Mouse (Mus musculus) embryonic facial prominence, embryonic 13.5 days (tissue): Measurements from ENCODE around the gene Prdx5. TPM values are rescaled to one million over a fixed set of nuclear protein-coding genes. Genes with fewer than 3 reads are reported as not detected.
"Not testable (repeated sequence)": the region's sequence is repeated elsewhere in the genome, so short reads cannot be mapped to it uniquely, and the experiment has no call there.

Experiments used
- ATAC-seq: fragments of 200-750 bp; cut with Nextera tagmentation; 2 replicates; pipeline ENCODE4 v1.8.0; 2017; ENCODE audit warnings: low read depth; ENCODE audit not compliant: insufficient number of reproducible peaks, insufficient read depth, low FRiP score, low TSS enrichment
- H3K27ac ChIP-seq: fragments of 300-500 bp; sonication (generic); 2 replicates; pipeline ENCODE4 v1.5.1; 2015; ENCODE audit warnings: moderate library complexity, mild to moderate bottlenecking, inconsistent platforms
- H3K27me3 ChIP-seq: fragments of 300-500 bp; sonication (generic); 2 replicates; pipeline ENCODE4 v1.6.1; 2015; ENCODE audit warnings: mild to moderate bottlenecking, inconsistent platforms
- H3K36me3 ChIP-seq: fragments of 300-500 bp; sonication (generic); 2 replicates; pipeline ENCODE4 v1.6.1; 2015; ENCODE audit warnings: mild to moderate bottlenecking, inconsistent platforms
- H3K4me1 ChIP-seq: fragments of 300-500 bp; sonication (generic); 2 replicates; pipeline ENCODE4 v1.6.1; 2015; ENCODE audit warnings: inconsistent platforms
- H3K4me2 ChIP-seq: fragments of 300-500 bp; sonication (generic); 2 replicates; pipeline ENCODE4 v1.6.1; 2015; ENCODE audit warnings: moderate library complexity, mild to moderate bottlenecking, inconsistent platforms
- H3K4me3 ChIP-seq: fragments of 300-500 bp; sonication (generic); 2 replicates; pipeline ENCODE4 v1.5.1; 2015; ENCODE audit warnings: mild to moderate bottlenecking, inconsistent platforms
- H3K9ac ChIP-seq: fragments of 300-500 bp; sonication (generic); 2 replicates; pipeline ENCODE4 v1.6.1; 2015; ENCODE audit warnings: mild to moderate bottlenecking, inconsistent platforms
- H3K9me3 ChIP-seq: fragments of 300-500 bp; sonication (generic); 2 replicates; pipeline ENCODE4 v1.6.1; 2016; ENCODE audit warnings: inconsistent platforms
- WGBS: fragments of 180-500 bp; shearing (Covaris S2); methylation state at CpG from one replicate; pipeline ENCODE4 v1.1.7; 2015; ENCODE audit warnings: mixed read lengths; 5-methylcytosine and 5-hydroxymethylcytosine counted together
- polyA plus RNA-seq: library from polyadenylated mRNA; unstranded; fragments of >200 nt; fragmentation: Nextera tagmentation; extraction: Ambion mirVana; gene quantifications from 2 replicates; pipeline ENCODE4 v1.2.1, GENCODE M21; 2015

Gene Prdx5
- polyA plus RNA-seq, 1 experiment from 2014 or later = 239 TPM

DNA sequence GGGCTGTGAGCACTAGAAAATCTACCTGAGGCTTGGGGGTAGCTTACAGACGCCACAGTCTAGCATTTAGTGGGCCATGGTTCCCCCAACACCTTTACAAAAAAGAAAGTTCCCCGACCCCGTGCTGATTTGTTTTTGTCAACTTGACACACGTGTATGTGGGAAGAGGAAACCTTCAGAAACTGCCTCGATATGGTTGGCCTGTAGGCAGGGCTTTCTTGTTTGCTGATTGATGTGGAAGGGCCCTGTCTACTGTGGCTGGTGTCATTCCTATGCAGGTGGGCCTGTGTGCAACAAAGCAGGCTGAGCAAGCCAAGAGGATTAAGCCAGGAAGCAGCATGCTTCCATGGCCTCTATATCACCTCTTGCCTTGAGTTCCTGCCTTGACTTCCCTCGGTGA is 3.1 kb upstream of the Prdx5 start:
- Histone ChIP-seq H3K4me1 (peaks cover 18% of the 10 kb centered on the region), H3K4me3 (no peak overlapping the region), H3K9me3 (no peaks in the 10 kb centered on the region), H3K9ac (no peak overlapping the region), H3K4me2 (no peak overlapping the region), H3K36me3 (peaks cover 37% of the 10 kb centered on the region), H3K27me3 (no peaks in the 10 kb centered on the region), H3K27ac (no peak overlapping the region)
- no peak for ATAC-seq
- WGBS = 93% methylated on average over 6 of the region's 6 CpGs

DNA sequence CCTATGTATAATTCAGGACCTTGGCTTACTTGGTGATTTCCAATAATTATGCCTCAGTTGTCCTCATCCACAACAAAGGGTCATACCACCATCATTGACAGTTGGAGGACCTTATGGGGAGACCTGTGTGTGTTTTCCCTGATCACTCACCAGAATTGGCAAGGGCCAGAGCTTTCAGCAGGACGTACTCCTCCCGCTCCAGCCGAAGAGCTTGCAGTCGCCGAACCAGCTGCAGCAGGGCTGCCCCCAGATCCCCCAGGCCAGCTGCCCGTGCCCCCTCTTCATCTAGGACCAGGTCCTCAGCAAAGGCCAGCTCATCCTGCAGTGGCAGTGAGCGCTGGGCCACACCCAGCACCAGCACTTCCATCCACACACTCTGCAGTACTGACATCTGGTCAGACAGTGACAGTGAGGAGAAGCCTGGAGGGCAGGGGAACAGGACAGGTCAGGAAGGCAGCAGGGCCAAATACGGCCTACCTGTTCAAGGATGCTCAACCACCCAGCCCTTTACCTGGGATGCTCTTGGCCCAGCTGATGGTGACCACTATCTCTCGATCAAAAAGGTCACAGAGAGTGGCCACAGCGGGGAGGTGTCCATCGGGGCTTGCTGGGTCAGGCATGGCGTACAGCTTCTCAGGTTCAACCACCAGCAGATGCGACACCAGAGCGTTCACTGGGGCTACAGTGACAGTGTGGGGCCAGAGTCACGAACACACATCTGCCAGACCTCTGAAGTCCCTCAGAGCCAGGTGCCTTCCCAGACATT is 2.5 kb upstream of the Prdx5 start:
- 92% methylated on average over 15 of the region's 15 CpGs for WGBS
- peaks cover 24% of the 10 kb centered on the region for H3K4me1 ChIP-seq
- H3K9me3 ChIP-seq = no peaks in the 10 kb centered on the region
- H3K27me3 ChIP-seq = no peaks in the 10 kb centered on the region
- ATAC-seq = no peak
- no peak overlapping the region for H3K9ac ChIP-seq
- no peak overlapping the region for H3K4me2 ChIP-seq
- no peak overlapping the region for H3K27ac ChIP-seq
- H3K36me3 ChIP-seq = peaks cover 39% of the 10 kb centered on the region
- H3K4me3 ChIP-seq = no peak overlapping the region

- H3K4me1 ChIP-seq = peaks cover 28% of the 10 kb centered on the region
- peak overlapping the region; percentile 81 for H3K4me2 ChIP-seq
- H3K9me3 ChIP-seq = no peaks in the 10 kb centered on the region
- H3K4me3 ChIP-seq = peak overlapping the region; percentile 68
- peak overlapping the region; percentile 58 for H3K9ac ChIP-seq
- 87% methylated on average over 19 of the region's 19 CpGs for WGBS
- no peak for ATAC-seq
- H3K27me3 ChIP-seq = no peaks in the 10 kb centered on the region
- H3K27ac ChIP-seq = peak overlapping the region; percentile 34; the same call in 1 of the 2 replicates
- peaks cover 49% of the 10 kb centered on the region for H3K36me3 ChIP-seq
Observed at GRCm38 (mm10) chr19:6911101-6912074, 1.5 kb upstream of the Prdx5 start.

DNA sequence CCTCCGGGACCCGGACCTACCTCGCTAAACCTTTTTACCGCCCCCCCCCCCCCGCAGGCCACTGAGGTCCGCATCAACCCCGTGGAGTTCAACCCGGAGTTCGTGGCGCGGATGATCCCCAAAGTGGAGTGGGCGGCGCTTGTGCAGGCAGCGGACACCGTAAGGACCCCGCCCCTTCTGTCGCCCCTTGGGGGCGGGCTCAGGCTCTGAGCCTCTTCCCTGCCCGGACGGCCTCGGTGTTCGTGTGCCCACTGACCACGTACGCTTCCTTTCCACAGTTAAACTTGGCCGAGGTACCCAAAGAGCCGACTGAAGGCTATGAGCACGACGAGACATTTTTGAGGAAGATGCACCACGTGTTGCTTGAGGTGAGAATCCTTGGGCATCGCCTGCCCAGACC is 400 bp upstream of the Prdx5 start:
- WGBS = under 1% methylated on average over 30 of the region's 30 CpGs
- Histone ChIP-seq H3K36me3 (peaks cover 59% of the 10 kb centered on the region), H3K4me2 (peak overlapping the region; percentile 81), H3K4me1 (peaks cover 28% of the 10 kb centered on the region), H3K27ac (peak overlapping the region; percentile 99), H3K9ac (peak overlapping the region; percentile 78), H3K4me3 (peak overlapping the region; percentile 68)
- not testable (repeated sequence) for ATAC-seq, H3K27me3 ChIP-seq, H3K9me3 ChIP-seq

DNA sequence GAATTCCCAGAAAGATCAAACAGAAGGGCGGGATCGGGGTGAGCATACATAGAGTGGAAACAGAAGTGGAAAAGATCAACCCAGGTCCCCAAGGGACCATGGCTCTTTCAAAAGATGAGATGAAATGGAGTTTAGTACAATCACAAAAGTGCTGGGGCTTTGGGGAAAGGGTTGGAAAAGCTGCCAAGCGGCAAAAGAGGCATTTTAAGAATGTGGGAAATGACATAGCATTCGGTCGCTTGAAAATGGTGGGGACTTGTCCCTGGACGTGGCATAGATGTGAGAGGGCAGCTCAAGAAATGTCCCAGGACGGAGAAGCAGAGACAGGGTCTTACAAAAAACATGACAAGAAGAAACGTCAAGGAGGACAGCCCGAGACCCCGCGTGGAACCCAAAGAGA is 885 bp downstream of the Prdx5 start:
- Histone ChIP-seq H3K4me2 (peak overlapping the region; percentile 81), H3K27me3 (no peaks in the 10 kb centered on the region), H3K9ac (peak overlapping the region; percentile 78), H3K9me3 (no peaks in the 10 kb centered on the region), H3K27ac (peak overlapping the region; percentile 99), H3K36me3 (peaks cover 66% of the 10 kb centered on the region), H3K4me3 (peak overlapping the region; percentile 68), H3K4me1 (peaks cover 28% of the 10 kb centered on the region)
- ATAC-seq = no peak
- 4% methylated on average over 11 of the region's 11 CpGs for WGBS

DNA sequence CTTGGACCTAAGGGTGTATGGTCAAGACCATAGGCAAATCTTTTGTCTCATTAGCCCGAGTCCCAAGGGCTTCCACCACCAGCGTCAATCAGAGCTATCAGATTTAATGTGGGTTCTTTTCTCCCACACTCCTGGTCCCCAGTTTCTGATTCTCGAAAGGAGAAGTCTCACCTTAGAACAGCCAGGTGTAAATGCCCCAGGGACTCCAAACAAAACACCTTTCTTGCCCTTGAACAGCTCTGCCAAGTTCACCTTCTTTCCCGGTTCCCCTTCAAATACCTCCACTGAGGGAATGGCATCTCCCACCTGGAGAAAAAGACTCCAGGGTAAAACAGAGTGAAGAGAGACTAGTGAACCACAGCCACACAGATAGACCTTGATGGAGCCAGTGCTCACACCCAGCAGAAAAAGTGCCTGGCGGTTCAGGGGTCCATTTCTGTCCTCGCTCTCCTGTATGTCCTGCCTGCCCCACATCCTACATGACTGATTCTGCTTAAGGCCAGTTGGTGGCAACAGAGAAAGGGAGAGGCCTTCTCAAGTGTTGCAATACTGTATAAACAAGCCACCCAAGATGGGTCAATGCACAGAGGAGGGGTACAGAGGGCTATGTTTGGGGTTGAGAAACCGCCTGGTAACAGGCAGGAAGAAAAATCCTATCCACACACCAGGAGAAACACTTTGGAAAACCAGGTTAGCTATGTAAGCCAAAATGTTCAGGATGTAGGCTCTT is 1.9 kb downstream of the Prdx5 start:
- 78% methylated on average over 7 of the region's 7 CpGs for WGBS

DNA sequence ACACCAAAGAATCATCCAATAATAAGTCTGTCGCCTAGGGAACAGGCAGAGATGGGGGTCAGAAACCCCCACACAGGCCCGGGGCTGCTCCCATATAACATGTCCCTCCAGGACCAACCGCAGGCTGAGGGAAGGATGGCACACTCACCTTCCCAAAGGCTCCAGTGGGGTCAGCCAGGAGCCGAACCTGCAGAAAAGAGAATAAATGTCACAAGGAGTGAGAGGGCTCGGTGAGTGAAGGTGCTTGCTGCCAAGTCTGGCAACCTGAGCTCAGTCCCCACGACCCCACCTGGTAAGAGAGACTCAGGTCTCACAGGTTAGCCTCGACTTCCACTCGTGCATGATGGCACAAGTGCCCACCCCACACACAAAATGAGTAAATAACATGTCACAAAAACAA is 2.8 kb downstream of the Prdx5 start:
- H3K4me3 ChIP-seq = no peak overlapping the region

More for the DNA sequence above, 1.9 kb downstream of the Prdx5 start:
- ATAC-seq = no peak
- Histone ChIP-seq H3K4me1 (peaks cover 28% of the 10 kb centered on the region), H3K4me2 (peak overlapping the region; percentile 81), H3K27ac (no peak overlapping the region), H3K36me3 (peaks cover 57% of the 10 kb centered on the region), H3K27me3 (no peaks in the 10 kb centered on the region), H3K9ac (peak overlapping the region; percentile 78), H3K9me3 (no peaks in the 10 kb centered on the region), H3K4me3 (peak overlapping the region; percentile 68)

DNA sequence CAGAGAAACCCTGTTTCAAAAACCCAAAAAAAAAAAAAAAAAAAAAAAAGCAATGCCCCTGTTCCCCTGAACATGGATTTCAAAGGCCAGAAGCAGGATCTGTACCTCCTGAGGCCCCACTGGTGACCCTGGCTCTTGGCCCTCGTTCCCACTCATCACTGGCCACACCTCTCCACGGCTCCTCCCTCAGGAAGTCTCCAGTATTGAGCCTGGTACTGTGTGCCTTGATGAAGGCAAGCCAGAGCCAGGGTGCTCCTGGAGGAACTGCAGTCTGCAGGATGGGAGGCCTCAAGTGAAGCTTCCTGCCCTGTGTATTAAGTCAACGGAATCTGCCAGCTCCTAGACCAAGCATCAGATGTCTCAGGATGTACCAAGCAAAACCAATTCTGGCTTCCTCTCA is 3.7 kb downstream of the Prdx5 start:
- no peaks in the 10 kb centered on the region for H3K9me3 ChIP-seq
- WGBS = 81% methylated on average over 3 of the region's 3 CpGs
- H3K27ac ChIP-seq = no peak overlapping the region
- no peaks in the 10 kb centered on the region for H3K27me3 ChIP-seq
- H3K4me1 ChIP-seq = peaks cover 22% of the 10 kb centered on the region
- no peak for ATAC-seq
- H3K9ac ChIP-seq = no peak overlapping the region
- no peak overlapping the region for H3K4me3 ChIP-seq
- H3K4me2 ChIP-seq = no peak overlapping the region
- peaks cover 40% of the 10 kb centered on the region for H3K36me3 ChIP-seq

More for the DNA sequence above, 2.8 kb downstream of the Prdx5 start:
- Histone ChIP-seq H3K36me3 (peaks cover 48% of the 10 kb centered on the region), H3K27me3 (no peaks in the 10 kb centered on the region), H3K27ac (no peak overlapping the region), H3K4me1 (peaks cover 28% of the 10 kb centered on the region), H3K9me3 (no peaks in the 10 kb centered on the region), H3K9ac (peak overlapping the region; percentile 78; the same call in 1 of the 2 replicates), H3K4me2 (no peak overlapping the region)
- no peak for ATAC-seq
- WGBS = 93% methylated on average over 8 of the region's 8 CpGs

DNA sequence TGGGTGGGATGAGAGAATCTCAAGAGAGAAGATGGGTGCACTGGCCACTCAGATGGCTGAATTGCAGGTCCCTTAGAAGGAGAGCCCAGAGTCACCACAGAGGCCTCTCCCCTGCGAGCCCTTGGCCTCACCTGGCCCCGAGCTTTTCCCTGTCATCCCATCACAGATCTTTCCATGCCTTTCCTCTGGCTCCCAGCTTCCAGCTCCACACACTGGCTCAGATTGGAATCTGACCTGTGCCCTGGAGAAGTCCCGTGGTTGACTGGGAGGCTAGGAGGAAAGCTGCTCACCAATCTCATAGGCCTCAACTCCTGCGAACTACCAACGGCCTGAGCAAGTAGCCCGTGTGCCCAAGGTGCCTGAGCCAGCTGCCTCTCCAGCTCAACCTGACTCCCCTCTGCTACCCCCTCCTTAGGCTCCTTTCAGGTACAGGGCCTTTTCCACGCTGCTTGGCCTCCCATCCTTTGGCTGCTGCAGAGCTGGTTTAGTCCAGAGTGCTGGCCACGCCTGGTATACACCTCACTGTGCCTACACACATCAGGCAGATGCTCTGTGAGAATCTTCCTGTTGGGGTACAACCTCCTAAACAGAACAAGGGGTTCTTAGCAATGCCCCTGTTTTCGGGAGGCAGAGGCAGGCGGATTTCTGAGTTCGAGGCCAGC is 4.3 kb downstream of the Prdx5 start:
- H3K27ac ChIP-seq = no peak overlapping the region
- H3K9ac ChIP-seq = peak overlapping the region; percentile 27; the same call in 1 of the 2 replicates
- ATAC-seq = no peak
- H3K4me1 ChIP-seq = peaks cover 18% of the 10 kb centered on the region
- 91% methylated on average over 11 of the region's 11 CpGs for WGBS
- no peaks in the 10 kb centered on the region for H3K9me3 ChIP-seq
- H3K36me3 ChIP-seq = peaks cover 37% of the 10 kb centered on the region
- H3K27me3 ChIP-seq = no peaks in the 10 kb centered on the region
- H3K4me3 ChIP-seq = no peak overlapping the region; the same call in 1 of the 2 replicates
- no peak overlapping the region for H3K4me2 ChIP-seq

- H3K27me3 ChIP-seq = no peaks in the 10 kb centered on the region
- H3K27ac ChIP-seq = no peak overlapping the region
- H3K4me3 ChIP-seq = no peak overlapping the region
- peaks cover 18% of the 10 kb centered on the region for H3K4me1 ChIP-seq
- no peak overlapping the region for H3K4me2 ChIP-seq
- no peak for ATAC-seq
- H3K9ac ChIP-seq = no peak overlapping the region
- H3K9me3 ChIP-seq = no peaks in the 10 kb centered on the region
- peaks cover 37% of the 10 kb centered on the region for H3K36me3 ChIP-seq
- WGBS = 77% methylated on average over 2 of the region's 2 CpGs
Observed at GRCm38 (mm10) chr19:6904846-6905245, 5.1 kb downstream of the Prdx5 start.

DNA sequence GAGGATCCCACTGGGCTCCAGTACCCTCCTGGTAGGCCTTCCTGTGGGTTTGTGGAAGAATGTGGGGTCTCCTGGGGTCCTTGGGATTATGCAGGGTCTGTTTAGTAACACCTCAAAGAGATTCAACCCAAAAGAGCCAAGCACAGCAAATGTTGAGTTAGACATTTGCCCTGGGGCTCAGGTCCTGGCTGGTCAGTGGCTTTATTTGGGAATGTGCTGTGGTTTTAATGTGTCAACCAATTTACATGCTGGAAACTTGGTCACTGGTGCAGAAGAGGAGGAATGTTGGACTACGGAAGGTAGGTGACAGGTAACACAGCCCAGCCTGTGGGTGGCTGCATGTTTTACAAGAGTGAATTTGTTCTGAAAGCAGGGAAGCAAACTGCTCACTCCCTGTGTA is 6.9 kb downstream of the Prdx5 start:
- Histone ChIP-seq H3K27me3 (no peaks in the 10 kb centered on the region), H3K36me3 (peaks cover 37% of the 10 kb centered on the region), H3K9me3 (no peaks in the 10 kb centered on the region), H3K27ac (no peak overlapping the region), H3K9ac (no peak overlapping the region), H3K4me2 (no peak overlapping the region), H3K4me3 (no peak overlapping the region), H3K4me1 (peaks cover 10% of the 10 kb centered on the region)
- ATAC-seq = no peak
- 88% methylated on average over 1 of the region's 1 CpGs for WGBS
